Mouse (Mus musculus): ENCODE data around the gene Hist1h4h. TPM values are rescaled to one million over a fixed set of nuclear protein-coding genes. Genes with fewer than 3 reads are reported as not detected.
A peak's percentile ranks its signal among the peaks of the same experiment; 100 is the strongest.

The Hist1h4h gene
- polyA plus RNA-seq, 1 experiment from 2014 or later: 2.4 TPM

GRCm38 (mm10) chr13:23500424-23501200 is 30.2 kb upstream of the Hist1h4h start:
- no peaks in the 10 kb centered on the region for H3K9me3 ChIP-seq
- no peaks in the 10 kb centered on the region for H3K36me3 ChIP-seq
- no peak overlapping the region for H3K4me2 ChIP-seq
- no peak overlapping the region for H3K4me3 ChIP-seq
- H3K9ac ChIP-seq: no peak overlapping the region
- H3K4me1 ChIP-seq (replicated peaks): peaks cover 9% of the 10 kb centered on the region; the same call in 1 of the 2 replicates
- peak; percentile 70; the same call in 1 of the 2 replicates for ATAC-seq (ENCODE audit: low read depth)
- no peak overlapping the region for H3K27ac ChIP-seq (replicated peaks)
- H3K27me3 ChIP-seq: peaks cover 21% of the 10 kb centered on the region
- 2% methylated on average over 17 of the region's 17 CpGs for WGBS

DNA sequence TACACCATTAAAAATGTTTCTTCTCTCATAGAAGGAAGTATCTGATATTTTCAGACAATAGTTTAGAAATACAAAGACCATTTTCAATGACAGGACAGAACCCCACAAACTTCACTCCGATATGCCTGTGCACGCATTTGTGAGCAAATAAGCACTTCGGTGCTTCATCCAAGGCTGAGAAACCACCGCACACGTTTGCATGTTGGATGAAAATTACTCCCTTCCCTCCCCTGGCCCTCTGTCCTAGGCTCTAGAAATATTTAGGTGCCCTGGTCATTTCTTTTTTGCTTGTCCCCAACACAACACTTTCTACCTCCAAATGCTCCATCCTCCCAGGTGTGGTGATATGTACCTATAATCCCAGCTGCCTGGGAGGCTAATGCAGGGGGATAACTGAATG is 29.3 kb upstream of the Hist1h4h start:
- ATAC-seq (ENCODE audit: low read depth): no peak
- Histone ChIP-seq H3K27me3 (peaks cover 21% of the 10 kb centered on the region), H3K9ac (no peak overlapping the region), H3K4me3 (no peak overlapping the region), H3K36me3 (no peaks in the 10 kb centered on the region), H3K4me2 (no peak overlapping the region), H3K4me1 (replicated peaks) (peaks cover 16% of the 10 kb centered on the region), H3K9me3 (no peaks in the 10 kb centered on the region), H3K27ac (replicated peaks) (no peak overlapping the region)
- 20% methylated on average over 5 of the region's 5 CpGs for WGBS

- WGBS: 40% methylated on average over 9 of the region's 9 CpGs
- Histone ChIP-seq H3K4me3 (no peak overlapping the region), H3K36me3 (no peaks in the 10 kb centered on the region), H3K27ac (replicated peaks) (no peak overlapping the region), H3K4me1 (replicated peaks) (peaks cover 16% of the 10 kb centered on the region), H3K4me2 (no peak overlapping the region), H3K27me3 (peaks cover 17% of the 10 kb centered on the region), H3K9me3 (no peaks in the 10 kb centered on the region), H3K9ac (no peak overlapping the region)
- ATAC-seq (ENCODE audit: low read depth): no peak
Observed at GRCm38 (mm10) chr13:23502031-23502567, 28.8 kb upstream of the Hist1h4h start.

DNA sequence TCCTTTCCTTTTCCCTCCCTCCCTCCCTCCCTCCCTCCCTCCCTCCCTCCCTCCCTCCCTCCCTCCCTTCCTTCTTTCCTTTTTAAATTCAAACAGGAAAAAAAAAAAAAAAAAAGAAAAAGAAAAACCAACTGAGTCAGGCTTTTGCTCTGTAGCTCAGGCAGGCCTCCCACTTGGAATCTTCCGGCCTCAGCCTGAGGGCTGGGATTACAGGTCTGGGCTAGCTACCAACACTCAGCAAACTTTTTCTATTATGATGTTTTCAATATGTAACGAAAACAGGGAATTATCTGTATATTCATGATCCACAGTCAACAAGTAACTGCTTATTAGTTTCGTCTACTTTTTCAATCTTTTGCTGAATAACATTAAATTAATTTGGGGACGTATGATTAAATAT is 27.9 kb upstream of the Hist1h4h start:
- 45% methylated on average over 4 of the region's 4 CpGs for WGBS
- Histone ChIP-seq H3K9ac (no peak overlapping the region), H3K36me3 (no peaks in the 10 kb centered on the region), H3K4me1 (replicated peaks) (peaks cover 16% of the 10 kb centered on the region), H3K9me3 (no peaks in the 10 kb centered on the region), H3K4me2 (no peak overlapping the region), H3K27ac (replicated peaks) (no peak overlapping the region), H3K27me3 (peaks cover 14% of the 10 kb centered on the region), H3K4me3 (no peak overlapping the region)
- no peak for ATAC-seq (ENCODE audit: low read depth)

DNA sequence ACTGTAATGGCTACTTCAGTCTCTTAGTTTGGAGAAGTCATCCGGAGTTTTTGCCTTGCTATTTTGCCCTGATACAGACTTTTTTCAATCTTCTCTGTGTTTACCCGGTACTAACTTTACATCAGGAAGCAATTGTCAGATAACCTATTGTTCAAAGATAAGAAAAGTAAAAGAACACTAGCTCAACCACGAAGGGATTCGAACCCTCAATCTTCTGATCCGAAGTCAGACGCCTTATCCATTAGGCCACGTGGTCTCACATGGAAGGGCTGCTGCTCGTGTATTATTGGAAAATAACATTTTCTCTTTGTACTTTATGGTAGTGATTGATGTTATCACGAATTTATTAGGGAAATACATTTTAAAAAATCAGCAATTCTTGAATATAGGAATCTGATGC is 27.1 kb upstream of the Hist1h4h start:
- no peak overlapping the region for H3K4me3 ChIP-seq
- H3K4me1 ChIP-seq (replicated peaks): peaks cover 8% of the 10 kb centered on the region
- peak overlapping the region; percentile 26 for H3K4me2 ChIP-seq
- 2% methylated on average over 9 of the region's 9 CpGs for WGBS
- no peak for ATAC-seq (ENCODE audit: low read depth)
- no peak overlapping the region for H3K27ac ChIP-seq (replicated peaks)
- no peak overlapping the region for H3K9ac ChIP-seq
- H3K9me3 ChIP-seq: no peaks in the 10 kb centered on the region
- H3K27me3 ChIP-seq: peaks cover 8% of the 10 kb centered on the region
- H3K36me3 ChIP-seq: no peaks in the 10 kb centered on the region

DNA sequence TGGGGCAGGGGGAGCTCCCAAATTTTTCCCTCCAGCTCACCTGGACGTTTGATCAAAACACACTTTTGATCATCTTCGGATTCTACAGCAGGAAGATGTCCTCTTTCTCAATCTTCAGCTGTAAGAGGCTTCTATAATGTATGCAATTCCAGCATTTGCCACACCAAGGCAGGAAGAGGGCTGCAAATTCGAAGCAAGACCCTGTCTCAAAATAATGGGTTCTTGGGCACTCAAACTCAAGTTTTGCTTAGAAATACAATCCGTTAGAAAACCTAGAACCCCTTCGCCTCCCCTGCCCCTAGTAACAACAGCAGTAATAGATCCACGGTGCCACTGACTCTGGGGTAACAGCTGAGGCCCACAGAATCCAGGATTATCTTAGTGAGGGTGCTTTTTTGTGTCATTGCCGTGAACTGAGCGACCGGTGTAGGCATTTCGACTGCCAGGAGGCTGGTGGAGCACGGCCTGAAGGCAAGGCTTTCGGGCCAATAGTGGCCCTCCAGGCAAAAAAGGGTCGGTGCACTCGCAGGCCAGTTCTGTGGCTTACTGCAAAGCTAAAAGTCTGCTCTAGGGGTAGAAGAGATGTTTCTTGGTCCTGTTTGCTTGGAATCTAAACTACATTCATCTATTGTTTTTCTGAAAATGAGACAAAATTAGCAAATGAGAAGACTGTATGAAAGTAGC is 25.0 kb upstream of the Hist1h4h start:
- H3K4me1 ChIP-seq (replicated peaks): peaks cover 8% of the 10 kb centered on the region
- peak overlapping the region; percentile 43 for H3K4me2 ChIP-seq
- no peaks in the 10 kb centered on the region; the same call in 1 of the 2 replicates for H3K27me3 ChIP-seq
- no peaks in the 10 kb centered on the region for H3K9me3 ChIP-seq
- no peaks in the 10 kb centered on the region for H3K36me3 ChIP-seq
- H3K9ac ChIP-seq: 0 out of 2 replicates have a peak overlapping the region, but pooled peaks have one; percentile 23
- peak; percentile 32; the same call in 1 of the 2 replicates for ATAC-seq (ENCODE audit: low read depth)
- H3K27ac ChIP-seq (replicated peaks): no peak overlapping the region
- H3K4me3 ChIP-seq: peak overlapping the region; percentile 13
- 6% methylated on average over 14 of the region's 14 CpGs for WGBS

DNA sequence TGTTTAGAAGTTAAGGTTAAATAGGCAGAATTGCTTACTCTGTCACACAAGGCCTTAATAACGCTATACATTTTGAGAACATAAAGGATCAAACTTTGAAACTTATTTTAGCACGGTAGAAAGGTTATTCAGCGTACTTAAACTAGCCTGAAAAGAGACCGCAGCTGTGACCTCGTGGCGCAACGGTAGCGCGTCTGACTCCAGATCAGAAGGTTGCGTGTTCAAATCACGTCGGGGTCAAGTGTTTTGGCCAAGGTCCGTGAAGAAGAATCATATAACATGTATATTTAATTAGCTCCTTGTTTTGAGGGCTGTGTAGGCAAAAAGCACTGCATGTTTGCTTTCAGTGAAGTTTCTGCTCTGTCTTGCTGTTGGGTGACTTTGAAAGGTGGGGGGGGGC is 24.5 kb upstream of the Hist1h4h start:
- Histone ChIP-seq H3K9ac (no peak overlapping the region), H3K4me1 (replicated peaks) (peaks cover 8% of the 10 kb centered on the region), H3K4me3 (peak overlapping the region; percentile 13; the same call in 1 of the 2 replicates), H3K4me2 (peak overlapping the region; percentile 43), H3K36me3 (no peaks in the 10 kb centered on the region), H3K27ac (replicated peaks) (no peak overlapping the region), H3K27me3 (no peaks in the 10 kb centered on the region; the same call in 1 of the 2 replicates), H3K9me3 (no peaks in the 10 kb centered on the region)
- no peak for ATAC-seq (ENCODE audit: low read depth)
- 3% methylated on average over 13 of the region's 13 CpGs for WGBS

DNA sequence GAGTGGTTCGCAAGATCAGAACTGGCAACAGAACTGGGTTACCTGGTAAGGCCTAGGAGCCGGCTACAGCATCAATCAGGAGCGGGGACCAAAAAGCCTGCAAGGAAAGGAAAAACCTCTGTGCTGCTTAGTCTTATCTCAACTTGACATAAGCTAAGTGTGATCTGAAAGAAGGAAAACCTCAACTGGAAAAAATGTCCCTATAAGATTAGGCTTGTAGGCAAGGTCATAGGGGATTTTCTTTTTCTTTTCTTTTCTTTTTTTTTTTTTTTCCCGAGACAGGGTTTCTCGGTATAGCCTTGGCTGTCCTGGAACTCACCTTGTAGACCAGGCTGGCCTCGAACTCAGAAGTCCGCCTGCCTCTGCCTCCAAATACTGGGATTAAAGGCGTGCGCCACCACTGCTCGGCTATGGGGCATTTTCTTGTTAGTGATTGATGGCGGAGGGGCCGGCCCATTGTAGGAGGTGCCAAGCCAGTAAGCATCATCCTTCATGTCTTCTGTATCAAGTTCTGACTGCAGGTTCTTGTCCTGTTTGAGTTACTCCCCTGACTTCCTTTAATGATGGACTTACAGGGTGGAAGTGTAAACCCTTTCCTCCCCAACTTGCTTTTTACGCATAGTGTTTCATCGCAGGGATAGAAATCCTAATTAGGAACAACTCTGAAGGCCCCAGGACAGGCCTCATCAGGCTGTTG is 23.9 kb upstream of the Hist1h4h start:
- H3K4me2 ChIP-seq: peak overlapping the region; percentile 43
- WGBS: 18% methylated on average over 14 of the region's 14 CpGs

GRCm38 (mm10) chr13:23510127-23510526 is 20.7 kb upstream of the Hist1h4h start:
- H3K4me3 ChIP-seq: no peak overlapping the region
- no peaks in the 10 kb centered on the region for H3K9me3 ChIP-seq
- H3K4me2 ChIP-seq: no peak overlapping the region
- 33% methylated on average over 1 of the region's 1 CpGs for WGBS
- ATAC-seq (ENCODE audit: low read depth): no peak
- no peaks in the 10 kb centered on the region; the same call in 1 of the 2 replicates for H3K27me3 ChIP-seq
- peaks cover 8% of the 10 kb centered on the region for H3K4me1 ChIP-seq (replicated peaks)
- H3K27ac ChIP-seq (replicated peaks): no peak overlapping the region
- no peaks in the 10 kb centered on the region for H3K36me3 ChIP-seq
- no peak overlapping the region for H3K9ac ChIP-seq

More for the DNA sequence above, 23.9 kb upstream of the Hist1h4h start:
- Histone ChIP-seq H3K4me3 (no peak overlapping the region), H3K27me3 (no peaks in the 10 kb centered on the region; the same call in 1 of the 2 replicates), H3K9ac (no peak overlapping the region), H3K36me3 (no peaks in the 10 kb centered on the region), H3K4me1 (replicated peaks) (peaks cover 8% of the 10 kb centered on the region), H3K27ac (replicated peaks) (no peak overlapping the region), H3K9me3 (no peaks in the 10 kb centered on the region)
- ATAC-seq (ENCODE audit: low read depth): no peak

- no peak for ATAC-seq (ENCODE audit: low read depth)
- whole genome bisulfite sequencing: 87% methylated on average over 1 of the region's 1 CpGs
- Histone ChIP-seq H3K4me1 (replicated peaks) (peaks cover 9% of the 10 kb centered on the region), H3K27me3 (no peaks in the 10 kb centered on the region), H3K4me2 (no peak overlapping the region), H3K9ac (no peak overlapping the region), H3K9me3 (no peaks in the 10 kb centered on the region), H3K36me3 (no peaks in the 10 kb centered on the region), H3K4me3 (no peak overlapping the region), H3K27ac (replicated peaks) (no peak overlapping the region)
Observed at GRCm38 (mm10) chr13:23513517-23513916, 17.3 kb upstream of the Hist1h4h start.

- no peak overlapping the region for H3K9ac ChIP-seq
- H3K27me3 ChIP-seq: no peaks in the 10 kb centered on the region
- no peaks in the 10 kb centered on the region for H3K36me3 ChIP-seq
- no peak overlapping the region for H3K4me3 ChIP-seq
- H3K27ac ChIP-seq (replicated peaks): no peak overlapping the region
- H3K4me2 ChIP-seq: no peak overlapping the region
- WGBS: 80% methylated on average over 5 of the region's 5 CpGs
- no peaks in the 10 kb centered on the region for H3K9me3 ChIP-seq
- H3K4me1 ChIP-seq (replicated peaks): peaks cover 19% of the 10 kb centered on the region
- ATAC-seq (ENCODE audit: low read depth): no peak
Observed at GRCm38 (mm10) chr13:23515281-23515680, 15.6 kb upstream of the Hist1h4h start.
